Mouse (Mus musculus): ENCODE measurements around the gene Ncaph.
A peak's percentile ranks its signal among the peaks of the same experiment; 100 is the strongest.

- TF ChIP-seq EP300 (IDR thresholded peaks at IDR 0.05; ENCODE audit: low read depth) (0 out of 2 replicates have a peak, but pooled peaks have one; percentile 13), CTCF (IDR thresholded peaks at IDR 0.05; ENCODE audit: low read depth) (no peak)
Measured at GRCm38 (mm10) chr2:127143158-127144063, 9.7 kb upstream of the Ncaph start, which contains the start of gene Itpripl1.

All from liver, postnatal 0 days (tissue).